Mouse (Mus musculus) frontal cortex, postnatal 36 days (tissue): Measurements from ENCODE around the gene Gm9513.

Experiments used
- DNase-seq, 2 experiments: peaks; one replicate each; pipeline ENCODE4 v3.0.0; 2022; ENCODE audit warnings: low spot score in 2 of 2

The Gm9513 gene

GRCm38 (mm10) chr9:36475338-36475737, at the start of gene Gm9513:
Gm9513 (plus strand) TSS chr9:36475638.
- DNase-seq: no peak

DNA sequence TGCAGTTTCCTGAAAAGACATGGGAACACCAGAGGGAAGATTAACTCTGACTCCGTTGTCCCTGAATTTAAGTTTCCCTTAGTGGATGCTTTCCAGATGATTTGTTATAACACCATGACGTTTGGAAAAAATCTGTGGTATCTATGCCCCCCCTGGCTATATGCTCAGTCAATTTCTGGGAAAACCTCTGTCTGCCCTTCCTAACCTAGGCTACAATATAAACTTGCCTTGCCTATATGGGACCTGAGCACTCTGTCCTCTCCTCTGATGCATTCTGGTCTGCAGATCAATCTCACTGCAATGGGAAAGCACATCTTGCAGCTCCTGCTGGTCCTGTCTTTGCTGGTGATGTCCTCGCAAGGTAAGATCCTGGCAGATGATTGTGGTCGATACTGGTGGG, 43.9 kb upstream of the Gm9513 start, which contains the start of gene Gm7257:
TSS of gene Gm7257 (plus strand) at position 301 of the 400 bp plus-strand sequence.
- no peak for DNase-seq

DNA sequence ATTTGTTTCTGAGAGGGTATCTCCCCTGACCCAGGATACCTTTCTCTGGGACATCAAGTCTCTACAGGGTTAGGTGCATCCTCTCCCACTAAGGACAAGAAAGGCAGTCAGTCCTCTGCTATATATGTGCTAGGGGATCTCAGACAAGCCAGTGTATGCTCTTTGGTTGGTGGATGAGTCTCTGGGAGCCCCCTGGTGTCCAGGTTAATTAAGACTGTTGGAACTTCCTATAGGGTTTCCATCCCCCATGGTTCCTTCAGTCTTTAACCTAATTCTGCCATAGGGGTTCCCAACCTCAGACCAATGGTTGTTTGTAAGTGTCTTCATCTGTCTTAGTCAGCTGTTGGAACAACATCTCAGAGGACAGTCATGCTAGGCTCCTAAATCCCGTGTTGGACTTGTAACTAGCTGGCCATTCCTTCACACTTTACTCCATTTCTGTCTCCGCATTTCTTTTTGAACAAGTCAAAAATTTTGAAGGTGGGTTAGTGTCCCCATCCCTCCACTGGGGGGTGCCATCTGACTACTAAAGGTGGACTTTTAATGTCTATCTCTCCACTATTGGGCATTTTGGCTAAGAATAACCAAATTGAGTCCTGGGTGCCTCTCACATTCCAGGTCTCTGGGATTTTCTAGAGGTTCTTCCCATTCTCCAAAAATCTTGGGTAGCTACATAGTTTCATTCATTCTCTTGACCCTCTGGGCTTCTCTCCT, 40.2 kb upstream of the Gm9513 start:
- no peak for DNase-seq

GRCm38 (mm10) chr9:36494501-36495220, 19.2 kb downstream of the Gm9513 start:
- DNase-seq: no peak

- DNase-seq: no peak
These were observed 20.4 kb downstream of the Gm9513 start for GRCm38 (mm10) chr9:36495824-36496223.

- no peak for DNase-seq
These were observed 28.8 kb downstream of the Gm9513 start for GRCm38 (mm10) chr9:36504211-36504610.
